Mouse (Mus musculus): ENCODE measurements around the gene Gm20388. TPM values are rescaled to one million over a fixed set of nuclear protein-coding genes. Genes with fewer than 3 reads are reported as not detected.

The Gm20388 gene
- total RNA-seq, 2 experiments from 2014 or later, result 8.8 TPM

GRCm38 (mm10) chr8:120489142-120489754 is 578.6 kb downstream of the Gm20388 start:
- DNase-seq (ENCODE audit: extremely low spot score in 1 of 2, low spot score in 1 of 2), result peak in 1 of 2 experiments; percentile 51

GRCm38 (mm10) chr8:120489771-120490281 is 579.2 kb downstream of the Gm20388 start:
- DNase-seq (ENCODE audit: extremely low spot score in 1 of 2, low spot score in 1 of 2), result no peak

GRCm38 (mm10) chr8:120490354-120491141 is 579.9 kb downstream of the Gm20388 start:
- no peak for DNase-seq (ENCODE audit: extremely low spot score in 1 of 2, low spot score in 1 of 2)

GRCm38 (mm10) chr8:120491166-120491793 is 580.6 kb downstream of the Gm20388 start:
- no peak for DNase-seq (ENCODE audit: extremely low spot score in 1 of 2, low spot score in 1 of 2)

- no peak for DNase-seq (ENCODE audit: extremely low spot score in 1 of 2, low spot score in 1 of 2)
These were observed 581.7 kb downstream of the Gm20388 start for GRCm38 (mm10) chr8:120492193-120492880.

- DNase-seq (ENCODE audit: extremely low spot score in 1 of 2, low spot score in 1 of 2), result no peak
These were observed 582.2 kb downstream of the Gm20388 start for GRCm38 (mm10) chr8:120492881-120493220.

GRCm38 (mm10) chr8:120493508-120494464 is 583.1 kb downstream of the Gm20388 start:
- no peak for DNase-seq (ENCODE audit: extremely low spot score in 1 of 2, low spot score in 1 of 2)

- DNase-seq (ENCODE audit: extremely low spot score in 1 of 2, low spot score in 1 of 2), result no peak
These were observed 584.3 kb downstream of the Gm20388 start for GRCm38 (mm10) chr8:120494903-120495302.

- DNase-seq (ENCODE audit: extremely low spot score in 1 of 2, low spot score in 1 of 2), result no peak
These were observed 584.8 kb downstream of the Gm20388 start for GRCm38 (mm10) chr8:120495461-120495860.

GRCm38 (mm10) chr8:120496478-120496877 is 585.8 kb downstream of the Gm20388 start:
- DNase-seq (ENCODE audit: extremely low spot score in 1 of 2, low spot score in 1 of 2), result no peak

- DNase-seq (ENCODE audit: extremely low spot score in 1 of 2, low spot score in 1 of 2), result no peak
These were observed 586.9 kb downstream of the Gm20388 start for GRCm38 (mm10) chr8:120497503-120497946.

- DNase-seq (ENCODE audit: extremely low spot score in 1 of 2, low spot score in 1 of 2), result no peak
These were observed 587.7 kb downstream of the Gm20388 start for GRCm38 (mm10) chr8:120498349-120498831.

GRCm38 (mm10) chr8:120498926-120499605 is 588.4 kb downstream of the Gm20388 start:
- no peak for DNase-seq (ENCODE audit: extremely low spot score in 1 of 2, low spot score in 1 of 2)

GRCm38 (mm10) chr8:120500701-120501261 is 590.1 kb downstream of the Gm20388 start:
- DNase-seq (ENCODE audit: extremely low spot score in 1 of 2, low spot score in 1 of 2), result no peak

GRCm38 (mm10) chr8:120501426-120501825 is 590.8 kb downstream of the Gm20388 start:
- no peak for DNase-seq (ENCODE audit: extremely low spot score in 1 of 2, low spot score in 1 of 2)

- no peak for DNase-seq (ENCODE audit: extremely low spot score in 1 of 2, low spot score in 1 of 2)
These were observed 591.8 kb downstream of the Gm20388 start for GRCm38 (mm10) chr8:120502428-120502827.

GRCm38 (mm10) chr8:120504251-120505081 is 593.8 kb downstream of the Gm20388 start:
- no peak for DNase-seq (ENCODE audit: extremely low spot score in 1 of 2, low spot score in 1 of 2)

- no peak for DNase-seq (ENCODE audit: extremely low spot score in 1 of 2, low spot score in 1 of 2)
These were observed 594.5 kb downstream of the Gm20388 start for GRCm38 (mm10) chr8:120505082-120505511.
